Mouse (Mus musculus): ENCODE measurements at regions not wholly inside any gene's neighbourhood (a gene's known extent, or its start where the extent isn't known, plus 50 kb on each side); places are given as distances from the start of the nearest gene placed in this dataset.

- in situ Hi-C loops (cut with MboI, MseI), result no loop called here
Measured at GRCm38 (mm10) chr9:93098008-93098581, 556.1 kb downstream of the Plod2 start.

GRCm38 (mm10) chr9:93130561-93130960 is 588.5 kb downstream of the Plod2 start:
- in situ Hi-C loops (cut with MboI, MseI), result no loop called here

GRCm38 (mm10) chr9:93131620-93132200 is 589.7 kb downstream of the Plod2 start:
- in situ Hi-C loops (cut with MboI, MseI), result no loop called here

- in situ Hi-C loops (cut with MboI, MseI), result no loop called here
Measured at GRCm38 (mm10) chr9:93136349-93136748, 594.3 kb downstream of the Plod2 start.

GRCm38 (mm10) chr9:93170071-93170470 is 628.0 kb downstream of the Plod2 start:
- in situ Hi-C loops (cut with MboI, MseI), result no loop called here

- in situ Hi-C loops (cut with MboI, MseI), result no loop called here
Measured at GRCm38 (mm10) chr9:93186638-93187037, 644.6 kb downstream of the Plod2 start.

GRCm38 (mm10) chr9:93232562-93232961 is 690.5 kb downstream of the Plod2 start:
- in situ Hi-C loops (cut with MboI, MseI), result no loop called here

- in situ Hi-C loops (cut with MboI, MseI), result no loop called here
Measured at GRCm38 (mm10) chr9:93252146-93252545, 710.1 kb downstream of the Plod2 start.

GRCm38 (mm10) chr9:93297332-93297731 is 755.3 kb downstream of the Plod2 start:
- in situ Hi-C loops (cut with MboI, MseI), result no loop called here

GRCm38 (mm10) chr9:93306753-93307152 is 764.7 kb downstream of the Plod2 start:
- in situ Hi-C loops (cut with MboI, MseI), result no loop called here

GRCm38 (mm10) chr9:93328997-93329682 is 787.1 kb downstream of the Plod2 start:
- in situ Hi-C loops (cut with MboI, MseI), result no loop called here
